Mouse (Mus musculus) frontal cortex, postnatal 36 days (tissue): ENCODE results near the gene Olfr943.

Experiments used
- DNase-seq, 2 experiments: peaks; one replicate each; pipeline ENCODE4 v3.0.0; 2022; ENCODE audit warnings: low spot score in 2 of 2

The Olfr943 gene

GRCm38 (mm10) chr9:39166004-39166403 lies at the start of gene Olfr943:
Olfr943 (plus strand) TSS chr9:39166304.
- DNase-seq: no peak

- no peak for DNase-seq
These were observed 38.8 kb upstream of the Olfr943 start for GRCm38 (mm10) chr9:39127326-39127725.

- no peak for DNase-seq
These were observed 38.3 kb upstream of the Olfr943 start, which contains the start of gene Olfr27 for GRCm38 (mm10) chr9:39127831-39128230. Olfr27 (plus strand) TSS chr9:39128131.

- DNase-seq: no peak
These were observed 13.7 kb upstream of the Olfr943 start for GRCm38 (mm10) chr9:39152401-39152800.

- no peak for DNase-seq
These were observed 35.5 kb downstream of the Olfr943 start, which contains the start of gene Olfr944 for GRCm38 (mm10) chr9:39201620-39202019. Olfr944 (plus strand) TSS chr9:39201920.
